Mouse (Mus musculus): ENCODE measurements at regions not wholly inside any gene's neighbourhood (a gene's known extent, or its start where the extent isn't known, plus 50 kb on each side); places are given as distances from the start of the nearest gene placed in this dataset.

DNA sequence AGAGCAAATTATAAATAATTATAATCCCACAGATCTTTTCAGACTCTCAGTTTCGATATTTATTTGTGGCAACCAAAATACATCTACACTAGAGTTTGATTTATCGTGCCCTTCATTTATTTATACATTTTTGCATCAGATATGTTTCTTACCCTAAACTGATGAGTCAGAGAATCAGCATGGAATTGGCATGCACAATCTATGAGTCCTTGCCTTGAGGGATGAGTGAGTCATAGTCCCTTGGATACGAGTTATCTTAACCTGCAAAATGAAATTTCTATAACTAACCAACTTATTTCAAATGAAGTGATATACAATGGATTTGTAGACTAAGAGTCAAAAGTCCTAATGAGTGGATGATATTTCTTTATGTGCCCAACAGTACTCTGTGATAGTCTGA lies 449.9 kb upstream of the Cypt12 start:
- Histone ChIP-seq H3K36me3 (replicated peaks; ENCODE audit: control insufficient read depth, insufficient read depth, low read length) (no peaks in the 10 kb centered on the region), H3K4me1 (ENCODE audit: control insufficient read depth, insufficient read depth) (no peaks in the 10 kb centered on the region), H3K27ac (ENCODE audit: low read depth) (no peak overlapping the region), H3K4me2 (ENCODE audit: low read depth, low read length) (no peak overlapping the region), H3K4me3 (ENCODE audit: low read depth, low read length) (no peak overlapping the region), H3K27me3 (ENCODE audit: control insufficient read depth, insufficient read depth, low read length) (no peaks in the 10 kb centered on the region), H3K9me3 (replicated peaks; ENCODE audit: control insufficient read depth, low read length) (no peaks in the 10 kb centered on the region), H3K9ac (replicated peaks; ENCODE audit: low read depth, low read length) (no peak overlapping the region)
- WGBS: 70% methylated on average over 3 of the region's 3 CpGs
- no peak for TF ChIP-seq CTCF (IDR thresholded peaks at IDR 0.05; ENCODE audit: low read depth)
- no peak for TF ChIP-seq EP300 (IDR thresholded peaks at IDR 0.05; ENCODE audit: low read depth)
- ATAC-seq (ENCODE audit: insufficient read depth, low read depth) (no peak), DNase-seq (ENCODE audit: low spot score) (no peak)

DNA sequence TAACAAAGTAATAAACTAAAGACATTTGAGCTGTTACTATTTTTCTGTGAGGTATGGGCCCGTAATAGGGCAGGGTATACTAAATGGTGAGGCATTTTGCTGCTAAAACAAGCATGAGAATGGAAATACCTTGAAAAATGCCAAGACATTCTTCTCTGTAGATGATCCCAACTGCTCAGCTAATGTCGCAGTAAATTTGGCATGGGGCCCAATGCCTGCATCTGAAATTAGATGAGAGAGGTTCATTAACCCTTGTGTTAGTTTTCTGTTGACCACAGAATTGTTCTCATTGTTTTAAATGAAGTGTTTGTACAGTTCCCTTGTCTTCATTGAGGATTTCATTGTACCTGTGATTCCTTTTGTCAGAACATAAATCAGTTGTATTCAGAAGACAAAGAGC lies 446.7 kb upstream of the Cypt12 start:
- 46% methylated on average over 2 of the region's 2 CpGs for WGBS
- DNase-seq (ENCODE audit: low spot score): no peak
- H3K27ac ChIP-seq (ENCODE audit: low read depth): no peak overlapping the region
- no peak overlapping the region for H3K9ac ChIP-seq (replicated peaks; ENCODE audit: low read depth, low read length)
- no peak for TF ChIP-seq CTCF (IDR thresholded peaks at IDR 0.05; ENCODE audit: low read depth)
- no peak for TF ChIP-seq EP300 (IDR thresholded peaks at IDR 0.05; ENCODE audit: low read depth)
- no peak overlapping the region for H3K4me2 ChIP-seq (ENCODE audit: low read depth, low read length)
- H3K4me1 ChIP-seq (ENCODE audit: control insufficient read depth, insufficient read depth): no peaks in the 10 kb centered on the region
- H3K9me3 ChIP-seq (replicated peaks; ENCODE audit: control insufficient read depth, low read length): no peaks in the 10 kb centered on the region
- no peaks in the 10 kb centered on the region for H3K27me3 ChIP-seq (ENCODE audit: control insufficient read depth, insufficient read depth, low read length)
- H3K36me3 ChIP-seq (replicated peaks; ENCODE audit: control insufficient read depth, insufficient read depth, low read length): no peaks in the 10 kb centered on the region
- H3K4me3 ChIP-seq (ENCODE audit: low read depth, low read length): no peak overlapping the region
- ATAC-seq (ENCODE audit: insufficient read depth, low read depth): no peak

DNA sequence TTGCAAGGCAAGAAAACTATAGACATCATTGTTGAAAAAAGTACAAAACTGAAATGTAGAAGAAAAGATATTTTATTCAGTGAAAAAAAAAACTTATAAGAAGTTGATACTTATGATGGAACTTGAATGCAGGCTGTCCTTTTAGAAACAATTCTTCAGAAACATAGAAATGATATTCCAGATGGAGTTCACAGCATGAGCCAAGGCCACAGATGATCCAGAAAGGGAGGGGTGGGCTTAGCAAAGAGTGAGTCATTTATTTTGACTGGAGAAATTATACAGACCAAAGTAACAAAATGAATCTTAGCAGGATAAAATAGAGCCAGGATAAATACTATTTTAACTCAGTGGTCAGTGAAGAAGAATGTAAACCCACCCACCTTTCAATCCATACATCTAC lies 406.9 kb upstream of the Cypt12 start:
- no peak overlapping the region for H3K9ac ChIP-seq (replicated peaks; ENCODE audit: low read depth, low read length)
- no peak for DNase-seq (ENCODE audit: low spot score)

DNA sequence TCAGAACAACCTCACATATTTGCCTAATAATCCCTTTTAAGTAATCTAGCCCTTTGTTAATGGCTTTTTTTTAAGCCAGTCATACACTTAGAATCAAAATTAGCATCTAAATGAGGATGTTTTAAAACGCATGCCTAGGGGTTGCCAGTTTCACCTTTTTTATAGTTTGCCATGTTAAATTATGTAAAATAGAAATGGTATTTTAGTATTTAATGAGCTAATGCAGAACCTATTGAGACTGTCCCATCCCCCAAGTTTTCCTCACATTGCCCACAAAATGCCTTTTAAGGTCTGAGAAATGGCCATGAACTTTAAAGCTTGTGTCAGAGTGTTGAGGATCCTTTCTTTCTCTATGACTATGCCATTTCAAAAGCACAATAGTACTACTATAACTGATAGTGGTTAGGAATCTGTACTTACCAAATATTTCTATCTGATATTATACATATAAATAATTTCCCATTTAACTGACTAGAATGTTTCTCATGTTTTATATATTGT lies 400.6 kb upstream of the Cypt12 start:
- DNase-seq (ENCODE audit: low spot score): no peak
- ATAC-seq (ENCODE audit: insufficient read depth, low read depth): no peak
- Histone ChIP-seq H3K9ac (replicated peaks; ENCODE audit: low read depth, low read length) (no peak overlapping the region), H3K9me3 (replicated peaks; ENCODE audit: control insufficient read depth, low read length) (no peaks in the 10 kb centered on the region; the same call in 1 of the 2 replicates), H3K27me3 (ENCODE audit: control insufficient read depth, insufficient read depth, low read length) (no peaks in the 10 kb centered on the region), H3K4me1 (ENCODE audit: control insufficient read depth, insufficient read depth) (no peaks in the 10 kb centered on the region), H3K4me2 (ENCODE audit: low read depth, low read length) (no peak overlapping the region), H3K4me3 (ENCODE audit: low read depth, low read length) (no peak overlapping the region), H3K36me3 (replicated peaks; ENCODE audit: control insufficient read depth, insufficient read depth, low read length) (no peaks in the 10 kb centered on the region), H3K27ac (ENCODE audit: low read depth) (no peak overlapping the region)
- no peak for TF ChIP-seq EP300 (IDR thresholded peaks at IDR 0.05; ENCODE audit: low read depth)
- TF ChIP-seq CTCF (IDR thresholded peaks at IDR 0.05; ENCODE audit: low read depth): no peak
- 61% methylated on average over 1 of the region's 1 CpGs for WGBS

More for the DNA sequence above, 406.9 kb upstream of the Cypt12 start:
- H3K4me2 ChIP-seq (ENCODE audit: low read depth, low read length): no peak overlapping the region
- TF ChIP-seq CTCF (IDR thresholded peaks at IDR 0.05; ENCODE audit: low read depth) (no peak), EP300 (IDR thresholded peaks at IDR 0.05; ENCODE audit: low read depth) (no peak)
- no peaks in the 10 kb centered on the region for H3K27me3 ChIP-seq (ENCODE audit: control insufficient read depth, insufficient read depth, low read length)
- ATAC-seq (ENCODE audit: insufficient read depth, low read depth): no peak
- no peaks in the 10 kb centered on the region for H3K36me3 ChIP-seq (replicated peaks; ENCODE audit: control insufficient read depth, insufficient read depth, low read length)
- H3K9me3 ChIP-seq (replicated peaks; ENCODE audit: control insufficient read depth, low read length): no peaks in the 10 kb centered on the region; the same call in 1 of the 2 replicates
- H3K27ac ChIP-seq (ENCODE audit: low read depth): no peak overlapping the region
- H3K4me3 ChIP-seq (ENCODE audit: low read depth, low read length): no peak overlapping the region
- H3K4me1 ChIP-seq (ENCODE audit: control insufficient read depth, insufficient read depth): no peaks in the 10 kb centered on the region

DNA sequence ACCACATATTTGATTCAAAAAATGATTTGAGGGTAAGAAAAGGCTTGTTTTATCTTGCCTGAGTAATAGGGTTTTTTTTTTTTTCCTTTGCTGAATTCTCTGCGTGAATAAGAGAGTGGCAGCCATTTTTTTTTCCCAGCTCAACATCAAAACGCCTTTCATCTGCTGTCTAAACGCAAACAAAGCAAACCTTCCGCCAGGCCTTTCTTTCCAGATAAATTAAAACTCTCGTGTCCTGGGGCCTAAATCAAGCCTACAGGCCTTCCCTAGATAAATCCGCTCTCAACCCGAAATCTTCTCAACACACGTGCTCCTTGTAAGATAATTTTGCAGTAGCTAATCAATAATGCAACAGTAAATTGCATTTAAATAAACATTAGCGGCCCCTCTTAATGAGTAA lies 365.7 kb upstream of the Cypt12 start:
- H3K36me3 ChIP-seq (replicated peaks; ENCODE audit: control insufficient read depth, insufficient read depth, low read length): no peaks in the 10 kb centered on the region
- H3K9ac ChIP-seq (replicated peaks; ENCODE audit: low read depth, low read length): no peak overlapping the region
- DNase-seq (ENCODE audit: low spot score): no peak
- no peaks in the 10 kb centered on the region for H3K27me3 ChIP-seq (ENCODE audit: control insufficient read depth, insufficient read depth, low read length)
- H3K4me3 ChIP-seq (ENCODE audit: low read depth, low read length): no peak overlapping the region
- no peak for ATAC-seq (ENCODE audit: insufficient read depth, low read depth)
- no peak overlapping the region for H3K4me2 ChIP-seq (ENCODE audit: low read depth, low read length)
- no peaks in the 10 kb centered on the region for H3K9me3 ChIP-seq (replicated peaks; ENCODE audit: control insufficient read depth, low read length)
- H3K27ac ChIP-seq (ENCODE audit: low read depth): no peak overlapping the region
- no peaks in the 10 kb centered on the region for H3K4me1 ChIP-seq (ENCODE audit: control insufficient read depth, insufficient read depth)
- no peak for TF ChIP-seq CTCF (IDR thresholded peaks at IDR 0.05; ENCODE audit: low read depth)
- no peak for TF ChIP-seq EP300 (IDR thresholded peaks at IDR 0.05; ENCODE audit: low read depth)
- WGBS: 69% methylated on average over 9 of the region's 9 CpGs

DNA sequence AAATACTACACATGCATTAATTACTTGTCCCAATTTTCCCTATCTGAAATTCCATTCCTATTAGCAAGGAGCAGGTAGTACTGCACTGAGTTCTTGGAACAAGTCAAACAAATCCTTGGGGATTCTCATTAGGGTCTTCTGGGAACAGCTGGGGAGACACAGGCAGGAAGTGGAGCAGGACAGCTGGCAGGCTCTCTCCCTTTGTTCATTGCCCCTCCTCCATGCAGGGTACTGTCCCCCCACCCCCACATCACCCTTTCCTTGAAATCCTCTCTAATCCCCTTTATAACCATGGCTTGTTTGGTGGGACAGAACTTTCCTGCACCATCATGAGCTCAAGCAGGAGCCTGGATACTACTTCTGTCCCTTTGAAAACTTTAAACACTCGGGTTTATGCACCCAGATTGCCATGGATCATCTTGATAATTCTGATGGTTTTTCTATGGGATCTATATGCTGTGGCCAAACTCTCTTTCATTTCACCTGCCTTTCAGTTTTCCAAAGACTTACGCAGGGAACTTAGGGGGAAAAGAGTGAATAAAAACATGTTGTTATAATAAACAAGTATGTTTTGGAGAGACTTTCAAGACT lies 358.2 kb upstream of the Cypt12 start:
- Histone ChIP-seq H3K9ac (replicated peaks; ENCODE audit: low read depth, low read length) (no peak overlapping the region), H3K9me3 (replicated peaks; ENCODE audit: control insufficient read depth, low read length) (no peaks in the 10 kb centered on the region), H3K27ac (ENCODE audit: low read depth) (no peak overlapping the region), H3K4me3 (ENCODE audit: low read depth, low read length) (no peak overlapping the region), H3K4me1 (ENCODE audit: control insufficient read depth, insufficient read depth) (no peaks in the 10 kb centered on the region), H3K27me3 (ENCODE audit: control insufficient read depth, insufficient read depth, low read length) (no peaks in the 10 kb centered on the region), H3K36me3 (replicated peaks; ENCODE audit: control insufficient read depth, insufficient read depth, low read length) (no peaks in the 10 kb centered on the region), H3K4me2 (ENCODE audit: low read depth, low read length) (no peak overlapping the region)
- TF ChIP-seq EP300 (IDR thresholded peaks at IDR 0.05; ENCODE audit: low read depth): no peak
- TF ChIP-seq CTCF (IDR thresholded peaks at IDR 0.05; ENCODE audit: low read depth): no peak
- 66% methylated on average over 2 of the region's 2 CpGs for WGBS
- DNase-seq (ENCODE audit: low spot score) (no peak), ATAC-seq (ENCODE audit: insufficient read depth, low read depth) (no peak)
